Mouse (Mus musculus) liver, embryonic 12.5 days (tissue): ENCODE measurements around the gene Tnnc2. TPM values are rescaled to one million over a fixed set of nuclear protein-coding genes. Genes with fewer than 3 reads are reported as not detected.
A peak's percentile ranks its signal among the peaks of the same experiment; 100 is the strongest.

Experiments used
- ATAC-seq: fragments of 200-750 bp; cut with Nextera tagmentation; 2 replicates; pipeline ENCODE4 v1.8.0; 2017; ENCODE audit warnings: moderate number of reproducible peaks, mild to moderate bottlenecking, moderate library complexity
- H3K27ac ChIP-seq: fragments of 300-500 bp; sonication (generic); 2 replicates; pipeline ENCODE4 v1.5.1; 2016; ENCODE audit warnings: mild to moderate bottlenecking
- H3K27me3 ChIP-seq: fragments of 300-500 bp; sonication (generic); replicated peaks from 2 replicates; pipeline ENCODE4 v1.6.1; 2016; ENCODE audit warnings: mild to moderate bottlenecking, moderate library complexity
- H3K36me3 ChIP-seq: fragments of 300-500 bp; sonication (generic); 2 replicates; pipeline ENCODE4 v1.6.1; 2016; ENCODE audit warnings: mild to moderate bottlenecking, moderate library complexity
- H3K4me1 ChIP-seq: fragments of 300-500 bp; sonication (generic); 2 replicates; pipeline ENCODE4 v1.6.1; 2016
- H3K4me2 ChIP-seq: fragments of 300-500 bp; sonication (generic); 2 replicates; pipeline ENCODE4 v1.6.1; 2016; ENCODE audit warnings: mild to moderate bottlenecking, moderate library complexity
- H3K4me3 ChIP-seq: fragments of 300-500 bp; sonication (generic); 2 replicates; pipeline ENCODE4 v1.5.1; 2016; ENCODE audit warnings: mild to moderate bottlenecking, moderate library complexity
- H3K9ac ChIP-seq: fragments of 300-500 bp; sonication (generic); 2 replicates; pipeline ENCODE4 v1.6.1; 2016; ENCODE audit warnings: mild to moderate bottlenecking, moderate library complexity
- H3K9me3 ChIP-seq: fragments of 300-500 bp; sonication (generic); replicated peaks from 2 replicates; pipeline ENCODE4 v1.6.1; 2016; ENCODE audit warnings: mild to moderate bottlenecking, moderate library complexity
- WGBS: fragments of 180-500 bp; shearing (Covaris S2); methylation state at CpG from one replicate; pipeline ENCODE4 v1.1.7; 2016; ENCODE audit not compliant: insufficient replicate concordance; 5-methylcytosine and 5-hydroxymethylcytosine counted together
- polyA plus RNA-seq: library from polyadenylated mRNA; unstranded; fragments of >200 nt; fragmentation: Nextera tagmentation; extraction: Ambion mirVana; gene quantifications from 2 replicates; pipeline ENCODE4 v1.2.1, GENCODE M21; 2016

Gene Tnnc2
- 0.66 and 1.8 TPM in 2 replicates for polyA plus RNA-seq

- H3K9ac ChIP-seq = no peak within 1 kb of the TSS
- H3K4me1 ChIP-seq = peaks cover 8% of the 10 kb centered on the region
- H3K36me3 ChIP-seq = no peaks in the 10 kb centered on the region
- 69% methylated on average over 8 of the region's 8 CpGs for WGBS
- no peak within 1 kb of the TSS for H3K4me2 ChIP-seq
- peaks cover 80% of the 10 kb centered on the region for H3K27me3 ChIP-seq
- no peaks in the 10 kb centered on the region for H3K9me3 ChIP-seq
- no peak within 1 kb of the TSS for H3K4me3 ChIP-seq
- ATAC-seq = no peak
- no peak within 1 kb of the TSS for H3K27ac ChIP-seq
These were observed at the start of gene Tnnc2 for GRCm38 (mm10) chr2:164779481-164780086. Gene Tnnc2, minus strand, starts transcription at chr2:164779967.

- Histone ChIP-seq H3K9me3 (no peaks in the 10 kb centered on the region), H3K36me3 (peaks cover 36% of the 10 kb centered on the region), H3K4me3 (no peak overlapping the region), H3K4me2 (no peak overlapping the region), H3K9ac (no peak overlapping the region), H3K27ac (no peak overlapping the region), H3K4me1 (peaks cover 29% of the 10 kb centered on the region), H3K27me3 (no peaks in the 10 kb centered on the region)
- 86% methylated on average over 1 of the region's 1 CpGs for WGBS
- no peak for ATAC-seq
These were observed 49.3 kb upstream of the Tnnc2 start for GRCm38 (mm10) chr2:164829090-164829489.

GRCm38 (mm10) chr2:164828437-164828836 is 48.7 kb upstream of the Tnnc2 start, which contains the start of gene Spata25:
Gene Spata25, minus strand, starts transcription at chr2:164828537.
- Histone ChIP-seq H3K9ac (no peak within 1 kb of the TSS), H3K4me2 (0 out of 2 replicates have a peak within 1 kb of the TSS, but pooled peaks have one; percentile 7), H3K36me3 (peaks cover 36% of the 10 kb centered on the region), H3K27me3 (no peaks in the 10 kb centered on the region), H3K4me1 (peaks cover 32% of the 10 kb centered on the region), H3K27ac (peak within 1 kb of the TSS; percentile 15; the same call in 1 of the 2 replicates), H3K9me3 (no peaks in the 10 kb centered on the region), H3K4me3 (no peak within 1 kb of the TSS)
- no peak for ATAC-seq
- WGBS = 76% methylated on average over 6 of the region's 6 CpGs

GRCm38 (mm10) chr2:164827146-164827850 is 47.5 kb upstream of the Tnnc2 start:
- Histone ChIP-seq H3K9ac (no peak overlapping the region), H3K4me1 (peaks cover 31% of the 10 kb centered on the region), H3K4me2 (0 out of 2 replicates have a peak overlapping the region, but pooled peaks have one; percentile 7), H3K36me3 (peaks cover 36% of the 10 kb centered on the region), H3K27me3 (no peaks in the 10 kb centered on the region), H3K9me3 (no peaks in the 10 kb centered on the region), H3K27ac (peak overlapping the region; percentile 15; the same call in 1 of the 2 replicates), H3K4me3 (no peak overlapping the region)
- WGBS = 68% methylated on average over 16 of the region's 16 CpGs
- no peak for ATAC-seq

- Histone ChIP-seq H3K9ac (no peak overlapping the region), H3K4me2 (no peak overlapping the region), H3K27ac (no peak overlapping the region), H3K9me3 (no peaks in the 10 kb centered on the region), H3K27me3 (no peaks in the 10 kb centered on the region), H3K36me3 (peaks cover 49% of the 10 kb centered on the region), H3K4me3 (no peak overlapping the region), H3K4me1 (peaks cover 35% of the 10 kb centered on the region)
- no peak for ATAC-seq
- WGBS = 94% methylated on average over 17 of the region's 17 CpGs
These were observed 45.8 kb upstream of the Tnnc2 start for GRCm38 (mm10) chr2:164825521-164825920.

- H3K36me3 ChIP-seq = peaks cover 57% of the 10 kb centered on the region
- H3K9me3 ChIP-seq = no peaks in the 10 kb centered on the region
- no peak for ATAC-seq
- 82% methylated on average over 4 of the region's 4 CpGs for WGBS
- H3K27ac ChIP-seq = no peak overlapping the region
- peak overlapping the region; percentile 83; the same call in 1 of the 2 replicates for H3K9ac ChIP-seq
- H3K27me3 ChIP-seq = no peaks in the 10 kb centered on the region
- H3K4me1 ChIP-seq = peaks cover 35% of the 10 kb centered on the region
- peak overlapping the region; percentile 84 for H3K4me2 ChIP-seq
- peak overlapping the region; percentile 76 for H3K4me3 ChIP-seq
These were observed 44.2 kb upstream of the Tnnc2 start for GRCm38 (mm10) chr2:164823969-164824368.

GRCm38 (mm10) chr2:164823181-164823585 is 43.4 kb upstream of the Tnnc2 start:
- Histone ChIP-seq H3K9me3 (no peaks in the 10 kb centered on the region), H3K4me2 (peak overlapping the region; percentile 84), H3K27ac (peak overlapping the region; percentile 79), H3K4me3 (peak overlapping the region; percentile 76), H3K36me3 (peaks cover 56% of the 10 kb centered on the region), H3K27me3 (no peaks in the 10 kb centered on the region), H3K4me1 (peaks cover 36% of the 10 kb centered on the region), H3K9ac (peak overlapping the region; percentile 83)
- WGBS = under 1% methylated on average over 10 of the region's 10 CpGs
- peak; percentile 56 for ATAC-seq

- peaks cover 38% of the 10 kb centered on the region for H3K4me1 ChIP-seq
- WGBS = 3% methylated on average over 32 of the region's 32 CpGs
- peak; percentile 99 for ATAC-seq
These were observed 42.9 kb upstream of the Tnnc2 start, which contains the start of gene Zswim1 for GRCm38 (mm10) chr2:164822636-164823165. Gene Zswim1, plus strand, starts transcription at chr2:164822686.

GRCm38 (mm10) chr2:164821060-164821459 is 41.3 kb upstream of the Tnnc2 start:
- Histone ChIP-seq H3K4me2 (no peak overlapping the region), H3K4me3 (no peak overlapping the region), H3K36me3 (peaks cover 35% of the 10 kb centered on the region), H3K4me1 (peaks cover 40% of the 10 kb centered on the region), H3K27me3 (no peaks in the 10 kb centered on the region), H3K9ac (no peak overlapping the region), H3K27ac (no peak overlapping the region), H3K9me3 (no peaks in the 10 kb centered on the region)
- ATAC-seq = no peak
- WGBS = 85% methylated on average over 6 of the region's 6 CpGs

More at GRCm38 (mm10) chr2:164822636-164823165, 42.9 kb upstream of the Tnnc2 start, which contains the start of gene Zswim1:
- Histone ChIP-seq H3K36me3 (peaks cover 51% of the 10 kb centered on the region), H3K27me3 (no peaks in the 10 kb centered on the region), H3K4me3 (peak within 1 kb of the TSS; percentile 76), H3K4me2 (peak within 1 kb of the TSS; percentile 84), H3K9ac (peak within 1 kb of the TSS; percentile 83), H3K9me3 (no peaks in the 10 kb centered on the region), H3K27ac (peak within 1 kb of the TSS; percentile 79)

- Histone ChIP-seq H3K27ac (0 out of 2 replicates have a peak overlapping the region, but pooled peaks have one; percentile 9), H3K9ac (no peak overlapping the region), H3K27me3 (no peaks in the 10 kb centered on the region), H3K9me3 (no peaks in the 10 kb centered on the region), H3K4me2 (no peak overlapping the region), H3K36me3 (peaks cover 31% of the 10 kb centered on the region), H3K4me3 (no peak overlapping the region), H3K4me1 (peaks cover 44% of the 10 kb centered on the region)
- no peak for ATAC-seq
- 62% methylated on average over 5 of the region's 5 CpGs for WGBS
These were observed 37.9 kb upstream of the Tnnc2 start for GRCm38 (mm10) chr2:164817703-164818102.

- Histone ChIP-seq H3K9ac (no peak overlapping the region), H3K36me3 (peaks cover 36% of the 10 kb centered on the region), H3K4me1 (peaks cover 39% of the 10 kb centered on the region), H3K4me2 (no peak overlapping the region), H3K9me3 (no peaks in the 10 kb centered on the region), H3K27me3 (no peaks in the 10 kb centered on the region), H3K4me3 (no peak overlapping the region), H3K27ac (0 out of 2 replicates have a peak overlapping the region, but pooled peaks have one; percentile 9)
- WGBS = 74% methylated on average over 6 of the region's 6 CpGs
- no peak for ATAC-seq
These were observed 37.4 kb upstream of the Tnnc2 start for GRCm38 (mm10) chr2:164817206-164817605.

- H3K36me3 ChIP-seq = peaks cover 30% of the 10 kb centered on the region
- peak overlapping the region; percentile 32 for H3K4me2 ChIP-seq
- H3K9ac ChIP-seq = 0 out of 2 replicates have a peak overlapping the region, but pooled peaks have one; percentile 17
- H3K4me3 ChIP-seq = no peak overlapping the region
- peaks cover 35% of the 10 kb centered on the region for H3K4me1 ChIP-seq
- peak overlapping the region; percentile 62 for H3K27ac ChIP-seq
- no peaks in the 10 kb centered on the region for H3K9me3 ChIP-seq
- 52% methylated on average over 8 of the region's 8 CpGs for WGBS
- no peaks in the 10 kb centered on the region for H3K27me3 ChIP-seq
- ATAC-seq = peak; percentile 80
These were observed 36.1 kb upstream of the Tnnc2 start for GRCm38 (mm10) chr2:164815821-164816220.
